Mouse (Mus musculus) testis, adult 10 weeks (tissue): Measurements from ENCODE around the gene Snx11. TPM values are rescaled to one million over a fixed set of nuclear protein-coding genes. Genes with fewer than 3 reads are reported as not detected.

Experiments used
- polyA plus RNA-seq: library from polyadenylated mRNA; stranded (reverse); fragments of 350-450 nt; fragmentation: Illumina TruSeq; extraction: RNeasy Lipid Tissue Mini Kit (QIAGEN cat#74804); gene quantifications from one replicate; pipeline ENCODE4 v1.2.3, GENCODE M21; 2014; ENCODE audit warnings: low read depth, low replicate concordance

Gene Snx11
- 5.7 TPM for polyA plus RNA-seq

GRCm38 (mm10) chr11:96776968-96777962 is at the start of gene Snx11:
Snx11 (minus strand) TSS chr11:96777559.

GRCm38 (mm10) chr11:96788871-96789795 is 11.8 kb upstream of the Snx11 start, which contains the start of gene Cbx1:
Cbx1 (plus strand) TSS chr11:96789127.

Other genes starting within 250 kb of the Snx11 start
- 66.1 TPM for gene Cbx1, start 11.6 kb upstream of the Snx11 start, polyA plus RNA-seq
- gene Nfe2l1, start 52.4 kb upstream of the Snx11 start, polyA plus RNA-seq = 24.3 TPM
- gene Copz2, start 72.3 kb upstream of the Snx11 start, polyA plus RNA-seq = 4.2 TPM
- 41.9 TPM for gene Cdk5rap3, start 138.9 kb upstream of the Snx11 start, polyA plus RNA-seq
- 0.52 TPM for gene Prr15l, start 150.5 kb upstream of the Snx11 start, polyA plus RNA-seq
- 0.91 TPM for gene Pnpo, start 166.4 kb upstream of the Snx11 start, polyA plus RNA-seq
- 4.1 TPM for gene Sp2, start 205.4 kb upstream of the Snx11 start, polyA plus RNA-seq
- gene Sp6, start 235.8 kb upstream of the Snx11 start, polyA plus RNA-seq = 0.07 TPM